Mouse (Mus musculus): Measurements from ENCODE around the gene Lrmp.

DNA sequence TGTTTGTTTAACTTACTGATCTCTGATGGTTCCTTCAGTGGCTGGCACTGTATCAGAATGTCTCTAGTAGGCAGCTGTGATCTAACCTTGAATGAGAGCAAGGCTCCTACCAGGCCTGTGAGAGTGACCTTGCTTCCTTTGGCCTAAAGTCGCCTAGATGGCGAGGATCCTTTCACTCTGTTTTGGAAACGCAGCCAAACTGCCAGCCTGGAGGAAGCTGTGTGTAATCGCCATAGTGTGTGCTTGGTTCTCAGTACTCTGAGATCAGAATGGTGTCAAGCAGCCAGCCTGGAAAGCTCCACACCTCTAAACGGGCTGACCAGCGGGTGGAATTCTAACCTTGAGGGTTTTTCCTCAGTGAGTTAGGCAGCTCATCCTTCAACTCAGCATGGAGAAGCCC is 2.6 kb upstream of the Lrmp start:
- TF ChIP-seq CTCF (IDR thresholded peaks at IDR 0.05; ENCODE audit: low read depth, low read length) (no peak), POLR2A (IDR thresholded peaks at IDR 0.05; ENCODE audit: insufficient read depth, low read length) (no peak), EP300 (IDR thresholded peaks at IDR 0.05; ENCODE audit: insufficient read depth, low read depth, low read length) (no peak)

Data from ES-Bruce4 (cell line).